Mouse (Mus musculus) limb, embryonic 15.5 days (tissue): ENCODE data around the gene Cd83. TPM values are rescaled to one million over a fixed set of nuclear protein-coding genes. Genes with fewer than 3 reads are reported as not detected.

Source experiments
- ATAC-seq: fragments of 200-750 bp; cut with Nextera tagmentation; 2 replicates; pipeline ENCODE4 v1.8.0; 2017; ENCODE audit warnings: low read depth, moderate TSS enrichment; ENCODE audit not compliant: insufficient number of reproducible peaks, low FRiP score, low TSS enrichment
- H3K27ac ChIP-seq: fragments of 300-500 bp; sonication (generic); 2 replicates; pipeline ENCODE4 v1.5.1; 2015; ENCODE audit warnings: moderate library complexity, mild to moderate bottlenecking, inconsistent platforms
- H3K27me3 ChIP-seq: fragments of 300-500 bp; sonication (generic); 2 replicates; pipeline ENCODE4 v1.6.1; 2015; ENCODE audit warnings: inconsistent platforms
- H3K36me3 ChIP-seq: fragments of 300-500 bp; sonication (generic); 2 replicates; pipeline ENCODE4 v1.6.1; 2015; ENCODE audit warnings: inconsistent platforms
- H3K4me1 ChIP-seq: fragments of 300-500 bp; sonication (generic); 2 replicates; pipeline ENCODE4 v1.6.1; 2015; ENCODE audit warnings: inconsistent platforms
- H3K4me2 ChIP-seq: fragments of 300-500 bp; sonication (generic); 2 replicates; pipeline ENCODE4 v1.6.1; 2015; ENCODE audit warnings: mild to moderate bottlenecking, inconsistent platforms
- H3K4me3 ChIP-seq: fragments of 300-500 bp; sonication (generic); 2 replicates; pipeline ENCODE4 v1.5.1; 2015; ENCODE audit warnings: mild to moderate bottlenecking, inconsistent platforms
- H3K9ac ChIP-seq: fragments of 300-500 bp; sonication (generic); 2 replicates; pipeline ENCODE4 v1.6.1; 2015; ENCODE audit warnings: inconsistent platforms
- H3K9me3 ChIP-seq: fragments of 300-500 bp; sonication (generic); 2 replicates; pipeline ENCODE4 v1.6.1; 2016; ENCODE audit warnings: inconsistent platforms
- WGBS: fragments of 180-500 bp; shearing (Covaris S2); methylation state at CpG from one replicate; pipeline ENCODE4 v1.1.7; 2015; 5-methylcytosine and 5-hydroxymethylcytosine counted together
- polyA plus RNA-seq: library from polyadenylated mRNA; unstranded; fragments of >200 nt; fragmentation: Nextera tagmentation; extraction: Ambion mirVana; gene quantifications from 2 replicates; pipeline ENCODE4 v1.2.1, GENCODE M21; 2015

Cd83 gene
- 13.4 and 17.4 TPM in 2 replicates for polyA plus RNA-seq

- H3K27ac ChIP-seq, result peak within 1 kb of the TSS; percentile 43
- no peaks in the 10 kb centered on the region for H3K9me3 ChIP-seq
- no peaks in the 10 kb centered on the region for H3K36me3 ChIP-seq
- H3K4me2 ChIP-seq, result peak within 1 kb of the TSS; percentile 91
- peaks cover 24% of the 10 kb centered on the region for H3K4me1 ChIP-seq
- no peak for ATAC-seq
- H3K27me3 ChIP-seq, result 0 out of 2 replicates have a peak, but pooled peaks cover 17% of the 10 kb centered on the region
- WGBS, result 4% methylated on average over 73 of the region's 73 CpGs
- H3K4me3 ChIP-seq, result peak within 1 kb of the TSS; percentile 58
- H3K9ac ChIP-seq, result peak within 1 kb of the TSS; percentile 54
Measured at GRCm38 (mm10) chr13:43784725-43785711, at the start of gene Cd83. Cd83 (plus strand) TSS chr13:43784775.

GRCm38 (mm10) chr13:43739598-43740275 lies 44.8 kb upstream of the Cd83 start:
- Histone ChIP-seq H3K9me3 (no peaks in the 10 kb centered on the region), H3K4me2 (no peak overlapping the region), H3K4me1 (peaks cover 9% of the 10 kb centered on the region), H3K27me3 (no peaks in the 10 kb centered on the region), H3K9ac (no peak overlapping the region), H3K4me3 (no peak overlapping the region), H3K27ac (no peak overlapping the region), H3K36me3 (no peaks in the 10 kb centered on the region)
- 28% methylated on average over 15 of the region's 15 CpGs for WGBS
- 0 out of 2 replicates have a peak, but pooled peaks have one; percentile 67 for ATAC-seq

- no peaks in the 10 kb centered on the region for H3K9me3 ChIP-seq
- H3K4me2 ChIP-seq, result no peak overlapping the region
- no peak for ATAC-seq
- no peak overlapping the region for H3K9ac ChIP-seq
- no peak overlapping the region for H3K4me3 ChIP-seq
- no peak overlapping the region for H3K27ac ChIP-seq
- 81% methylated on average over 7 of the region's 7 CpGs for WGBS
- H3K4me1 ChIP-seq, result peaks cover 8% of the 10 kb centered on the region; the same call in 1 of the 2 replicates
- no peaks in the 10 kb centered on the region for H3K27me3 ChIP-seq
- H3K36me3 ChIP-seq, result no peaks in the 10 kb centered on the region
Measured at GRCm38 (mm10) chr13:43740276-43740608, 44.3 kb upstream of the Cd83 start.

GRCm38 (mm10) chr13:43742677-43743076 lies 41.9 kb upstream of the Cd83 start:
- Histone ChIP-seq H3K4me2 (no peak overlapping the region), H3K4me3 (no peak overlapping the region), H3K9me3 (no peaks in the 10 kb centered on the region), H3K27me3 (no peaks in the 10 kb centered on the region), H3K4me1 (peaks cover 8% of the 10 kb centered on the region; the same call in 1 of the 2 replicates), H3K36me3 (no peaks in the 10 kb centered on the region), H3K9ac (no peak overlapping the region), H3K27ac (no peak overlapping the region)
- ATAC-seq, result no peak
- WGBS, result 62% methylated on average over 3 of the region's 3 CpGs

- ATAC-seq, result no peak
- WGBS, result 86% methylated on average over 7 of the region's 7 CpGs
Measured at GRCm38 (mm10) chr13:43744259-43744658, 40.3 kb upstream of the Cd83 start.

GRCm38 (mm10) chr13:43750301-43750700 lies 34.3 kb upstream of the Cd83 start:
- 65% methylated on average over 3 of the region's 3 CpGs for WGBS
- no peaks in the 10 kb centered on the region for H3K9me3 ChIP-seq

More at GRCm38 (mm10) chr13:43744259-43744658, 40.3 kb upstream of the Cd83 start:
- Histone ChIP-seq H3K4me2 (no peak overlapping the region), H3K9ac (no peak overlapping the region), H3K36me3 (no peaks in the 10 kb centered on the region), H3K4me1 (peaks cover 8% of the 10 kb centered on the region; the same call in 1 of the 2 replicates), H3K4me3 (no peak overlapping the region), H3K9me3 (no peaks in the 10 kb centered on the region), H3K27ac (no peak overlapping the region), H3K27me3 (no peaks in the 10 kb centered on the region)

GRCm38 (mm10) chr13:43750966-43751365 lies 33.6 kb upstream of the Cd83 start:
- no peaks in the 10 kb centered on the region for H3K9me3 ChIP-seq
- no peak overlapping the region for H3K4me2 ChIP-seq
- no peak for ATAC-seq
- H3K9ac ChIP-seq, result no peak overlapping the region
- no peaks in the 10 kb centered on the region for H3K36me3 ChIP-seq
- no peak overlapping the region for H3K4me3 ChIP-seq
- H3K27me3 ChIP-seq, result no peaks in the 10 kb centered on the region
- no peaks in the 10 kb centered on the region; the same call in 1 of the 2 replicates for H3K4me1 ChIP-seq
- no peak overlapping the region for H3K27ac ChIP-seq
- WGBS, result 83% methylated on average over 6 of the region's 6 CpGs

More at GRCm38 (mm10) chr13:43750301-43750700, 34.3 kb upstream of the Cd83 start:
- H3K36me3 ChIP-seq, result no peaks in the 10 kb centered on the region
- no peak for ATAC-seq
- H3K9ac ChIP-seq, result no peak overlapping the region
- no peak overlapping the region for H3K4me3 ChIP-seq
- no peaks in the 10 kb centered on the region for H3K27me3 ChIP-seq
- H3K27ac ChIP-seq, result no peak overlapping the region
- H3K4me1 ChIP-seq, result no peaks in the 10 kb centered on the region; the same call in 1 of the 2 replicates
- H3K4me2 ChIP-seq, result no peak overlapping the region

- no peak for ATAC-seq
- H3K27ac ChIP-seq, result no peak overlapping the region
- no peak overlapping the region for H3K4me3 ChIP-seq
- H3K9me3 ChIP-seq, result no peaks in the 10 kb centered on the region
- H3K36me3 ChIP-seq, result no peaks in the 10 kb centered on the region
- no peaks in the 10 kb centered on the region for H3K27me3 ChIP-seq
- no peak overlapping the region for H3K9ac ChIP-seq
- H3K4me1 ChIP-seq, result no peaks in the 10 kb centered on the region; the same call in 1 of the 2 replicates
- H3K4me2 ChIP-seq, result no peak overlapping the region
- WGBS, result 72% methylated on average over 7 of the region's 7 CpGs
Measured at GRCm38 (mm10) chr13:43752407-43752806, 32.2 kb upstream of the Cd83 start.

- no peaks in the 10 kb centered on the region; the same call in 1 of the 2 replicates for H3K4me1 ChIP-seq
- H3K4me3 ChIP-seq, result no peak overlapping the region
- H3K9me3 ChIP-seq, result no peaks in the 10 kb centered on the region
- 30% methylated on average over 9 of the region's 9 CpGs for WGBS
- no peak overlapping the region for H3K4me2 ChIP-seq
- ATAC-seq, result no peak
- H3K27me3 ChIP-seq, result no peaks in the 10 kb centered on the region
- H3K27ac ChIP-seq, result no peak overlapping the region
- H3K9ac ChIP-seq, result no peak overlapping the region
- H3K36me3 ChIP-seq, result no peaks in the 10 kb centered on the region
Measured at GRCm38 (mm10) chr13:43753652-43754051, 30.9 kb upstream of the Cd83 start.

- WGBS, result 65% methylated on average over 3 of the region's 3 CpGs
- Histone ChIP-seq H3K4me3 (no peak overlapping the region), H3K9ac (no peak overlapping the region), H3K27ac (no peak overlapping the region), H3K4me2 (no peak overlapping the region), H3K36me3 (no peaks in the 10 kb centered on the region), H3K4me1 (no peaks in the 10 kb centered on the region; the same call in 1 of the 2 replicates), H3K27me3 (no peaks in the 10 kb centered on the region), H3K9me3 (no peaks in the 10 kb centered on the region)
- ATAC-seq, result no peak
Measured at GRCm38 (mm10) chr13:43754455-43755128, 30.0 kb upstream of the Cd83 start.

GRCm38 (mm10) chr13:43755573-43755972 lies 29.0 kb upstream of the Cd83 start:
- no peaks in the 10 kb centered on the region for H3K9me3 ChIP-seq
- no peak overlapping the region for H3K27ac ChIP-seq
- no peaks in the 10 kb centered on the region for H3K36me3 ChIP-seq
- H3K4me2 ChIP-seq, result no peak overlapping the region
- no peak for ATAC-seq
- WGBS, result 68% methylated on average over 7 of the region's 7 CpGs
- no peak overlapping the region for H3K4me3 ChIP-seq
- no peaks in the 10 kb centered on the region for H3K27me3 ChIP-seq
- H3K4me1 ChIP-seq, result no peaks in the 10 kb centered on the region; the same call in 1 of the 2 replicates
- H3K9ac ChIP-seq, result no peak overlapping the region
